Mouse (Mus musculus) C2C12 (cell line): Measurements from ENCODE around the gene Gm20388.

Experiments
- CTCF ChIP-seq: IDR thresholded peaks from one replicate; pipeline ENCODE4 v1.5.1; 2011; ENCODE audit not compliant: control insufficient read depth, insufficient read depth, insufficient read length
- USF1 ChIP-seq: IDR thresholded peaks from one replicate; pipeline ENCODE4 v1.6.1; 2011; ENCODE audit warnings: low read depth, mild to moderate bottlenecking, control low read depth, moderate library complexity

- no peak for TF ChIP-seq USF1
- TF ChIP-seq CTCF: no peak
Observed at GRCm38 (mm10) chr8:124306574-124306973, 4395.9 kb downstream of the Gm20388 start.
